Mouse (Mus musculus) adrenal gland, postnatal 14 days (tissue): ENCODE results near the gene Kars. TPM values are rescaled to one million over a fixed set of nuclear protein-coding genes. Genes with fewer than 3 reads are reported as not detected.
A peak's percentile ranks its signal among the peaks of the same experiment; 100 is the strongest.

Experiments used
- DNase-seq: peaks from one replicate; pipeline ENCODE4 v3.0.0; 2021; ENCODE audit warnings: mixed read lengths
- long read RNA-seq, 2 experiments: library from polyadenylated mRNA; stranded (forward); transcript quantifications; one replicate each; pipeline ENCODE4 v2.0.0; 2021
- total RNA-seq: library from RNA; stranded (reverse); gene quantifications from 2 replicates; pipeline ENCODE4 v1.2.3, GENCODE M21; 2021

Kars gene
- 108 and 120 TPM in 2 replicates for total RNA-seq
- long read RNA-seq, experiment 1, transcript Kars-203 (16 exons, 2,189 nt): minor isoform, 19 of 141 reads
- long read RNA-seq, experiment 1, transcript Kars-202 (15 exons, 2,131 nt): minor isoform, 19 of 141 reads
- long read RNA-seq, experiment 1, transcript Kars-201 (14 exons, 2,008 nt): major isoform, 79 of 141 reads
- long read RNA-seq, experiment 1, partial matches to known transcripts: 20 of 141 reads
- long read RNA-seq, experiment 1, other reads (novel, unspliced or antisense): 4 of 141 reads
- long read RNA-seq, experiment 2, transcript Kars-201 (14 exons, 2,008 nt): major isoform, 45 of 92 reads
- long read RNA-seq, experiment 2, transcript Kars-203 (16 exons, 2,189 nt): minor isoform, 7 of 92 reads
- long read RNA-seq, experiment 2, transcript Kars-202 (15 exons, 2,131 nt): minor isoform, 16 of 92 reads
- long read RNA-seq, experiment 2, partial matches to known transcripts: 20 of 92 reads
- long read RNA-seq, experiment 2, other reads (novel, unspliced or antisense): 4 of 92 reads

DNA sequence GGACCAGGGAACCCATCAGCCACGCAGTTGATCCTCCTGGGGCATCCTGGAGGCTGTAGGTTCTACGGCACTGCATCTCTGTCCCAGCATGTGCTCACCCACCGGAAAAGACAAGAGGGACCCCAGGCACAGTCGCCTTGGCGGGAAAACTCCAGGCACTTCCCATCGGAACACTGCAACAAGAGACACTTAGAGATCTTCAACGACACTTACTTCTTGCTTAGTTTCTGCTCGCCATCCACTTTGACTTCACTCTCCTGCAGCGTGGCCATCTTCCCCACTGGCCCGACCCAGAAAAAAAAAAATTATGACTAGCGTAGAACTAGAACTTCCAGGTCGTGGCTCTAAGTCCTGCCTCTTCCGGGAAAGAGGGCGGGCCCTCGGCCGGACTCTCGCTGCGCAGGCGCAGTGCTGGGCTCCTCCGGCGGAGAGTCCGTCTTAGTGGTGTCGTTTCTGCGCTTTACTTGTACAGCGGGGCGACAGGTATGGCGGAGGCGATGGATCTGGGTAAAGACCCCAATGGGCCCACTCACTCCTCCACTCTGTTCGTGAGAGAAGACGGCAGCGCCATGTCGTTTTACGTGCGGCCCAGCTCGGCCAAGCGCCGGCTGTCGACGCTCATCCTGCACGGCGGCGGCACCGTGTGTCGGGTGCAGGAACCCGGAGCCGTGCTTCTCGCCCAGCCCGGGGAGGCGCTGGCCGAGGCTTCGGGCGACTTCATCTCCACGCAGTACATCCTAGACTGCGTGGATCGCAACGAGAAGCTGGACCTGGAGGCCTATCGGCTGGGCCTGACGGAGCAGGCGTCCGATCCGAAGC is at the start of gene Kars, which contains the start of gene Terf2ip:
Kars (minus strand) TSS at position 327 of the 819 bp plus-strand sequence.
Terf2ip (plus strand) TSS at position 402 of the 819 bp plus-strand sequence.
- DNase-seq: peak; percentile 96

DNA sequence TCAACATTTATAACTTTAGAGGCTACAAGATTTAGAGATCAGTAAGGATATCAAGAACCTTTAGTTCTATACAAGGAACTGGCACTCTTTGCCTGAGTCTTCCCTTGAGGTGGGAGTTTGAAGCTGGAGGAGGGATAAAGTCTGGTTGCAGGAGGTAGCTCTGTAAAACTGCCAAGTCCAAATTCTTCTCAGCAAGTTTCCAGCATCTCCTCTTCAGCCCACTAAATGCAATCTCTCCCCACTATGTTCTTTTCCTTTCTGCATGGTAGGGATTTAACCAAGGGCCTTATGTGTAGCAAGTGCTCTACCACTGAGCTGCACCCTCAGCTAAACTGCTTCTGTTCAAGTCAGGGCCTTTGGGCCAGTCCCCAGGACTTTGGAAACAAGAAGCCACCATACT is 43.3 kb upstream of the Kars start:
- DNase-seq: no peak

DNA sequence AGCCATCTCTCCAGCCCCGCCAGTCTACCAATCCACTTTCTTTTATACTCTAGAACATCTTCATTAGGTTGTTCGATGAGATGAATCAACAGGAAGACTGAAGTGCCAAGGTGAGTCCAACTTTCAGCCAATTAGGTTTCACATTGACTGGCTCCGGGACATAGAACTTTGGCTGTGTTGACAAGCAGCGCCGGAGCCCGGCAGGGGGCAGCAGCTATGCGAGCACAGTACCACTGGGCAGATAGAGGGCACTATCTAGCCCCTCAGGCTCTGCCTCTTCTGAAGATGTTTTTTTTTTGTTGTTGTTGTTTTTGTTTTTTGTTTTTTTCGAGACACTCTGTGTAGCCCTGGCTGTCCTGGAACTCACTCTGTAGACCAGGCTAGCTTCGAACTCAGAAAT is 40.4 kb upstream of the Kars start:
- DNase-seq: no peak

- DNase-seq: no peak
Observed at GRCm38 (mm10) chr8:112049984-112050383, 38.9 kb upstream of the Kars start.

DNA sequence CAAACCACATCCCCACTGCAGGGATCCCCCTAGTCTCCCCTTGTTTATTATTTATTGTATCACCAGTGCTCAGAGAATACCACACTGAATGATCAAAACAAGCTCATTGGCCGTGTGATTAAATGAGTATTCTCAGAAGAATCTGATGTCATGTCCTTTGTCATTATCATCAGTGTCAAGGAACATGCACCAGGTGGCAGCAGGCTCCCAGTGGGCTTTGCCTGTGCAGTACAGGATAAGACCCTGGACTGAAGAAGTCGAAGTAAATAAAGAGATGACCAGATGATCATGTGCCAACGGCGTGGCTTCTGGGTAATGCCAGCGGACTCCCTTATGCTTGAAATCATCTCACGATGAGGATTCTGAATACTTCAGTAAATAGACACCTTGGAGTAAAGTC is 37.2 kb upstream of the Kars start:
- no peak for DNase-seq

- DNase-seq: peak; percentile 82
Observed at GRCm38 (mm10) chr8:112045896-112046295, 34.8 kb upstream of the Kars start.

- no peak for DNase-seq
Observed at GRCm38 (mm10) chr8:112045182-112045581, 34.1 kb upstream of the Kars start.

- DNase-seq: no peak
Observed at GRCm38 (mm10) chr8:112037521-112037920, 26.4 kb upstream of the Kars start.

- DNase-seq: peak; percentile 62
Observed at GRCm38 (mm10) chr8:112034603-112035002, 23.5 kb upstream of the Kars start.

- no peak for DNase-seq
Observed at GRCm38 (mm10) chr8:112033071-112033470, 21.9 kb upstream of the Kars start.

- DNase-seq: no peak
Observed at GRCm38 (mm10) chr8:112030663-112031062, 19.5 kb upstream of the Kars start.

DNA sequence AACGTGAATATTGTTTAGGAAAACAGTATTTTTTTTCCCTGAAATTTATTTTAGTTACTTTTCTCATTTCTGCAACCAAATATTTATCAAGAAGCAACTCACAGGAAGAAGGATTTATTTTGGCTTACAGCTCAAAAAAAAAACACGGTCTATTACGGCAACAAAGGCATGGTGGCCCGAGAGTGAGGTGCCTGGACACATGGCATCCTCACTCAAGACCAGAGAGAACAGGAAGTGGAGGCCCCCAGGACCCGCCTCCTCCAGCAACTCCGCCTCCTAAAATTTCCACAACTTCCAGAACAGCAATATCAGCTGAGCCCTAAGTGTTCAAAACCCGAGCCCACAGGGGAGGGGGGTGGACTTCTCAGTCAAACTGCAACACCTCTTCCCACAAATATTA is 18.3 kb upstream of the Kars start:
- no peak for DNase-seq

GRCm38 (mm10) chr8:112014936-112015335 is 3.8 kb upstream of the Kars start, which contains the start of gene Gm6793:
Gm6793 (minus strand) TSS chr8:112015036.
- DNase-seq: no peak

DNA sequence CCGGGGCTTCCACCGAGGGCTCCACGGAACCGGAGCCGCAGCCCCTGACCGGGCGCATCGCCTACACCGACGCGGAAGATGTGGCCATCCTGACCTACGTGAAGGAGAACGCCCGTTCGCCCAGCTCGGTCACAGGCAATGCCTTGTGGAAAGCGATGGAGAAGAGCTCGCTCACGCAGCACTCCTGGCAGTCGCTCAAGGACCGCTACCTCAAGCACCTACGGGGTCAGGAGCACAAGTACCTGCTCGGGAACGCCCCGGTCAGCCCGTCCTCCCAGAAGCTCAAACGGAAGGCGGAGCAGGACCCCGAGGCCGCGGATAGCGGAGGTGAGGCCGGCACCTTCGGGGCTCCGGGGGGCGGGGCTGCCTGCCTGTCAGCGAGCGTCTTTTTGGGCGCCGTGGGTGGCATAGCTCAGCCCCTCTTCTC is 706 bp upstream of the Kars start:
- peak; percentile 65 for DNase-seq

GRCm38 (mm10) chr8:112009558-112009957 is 1.6 kb downstream of the Kars start:
- no peak for DNase-seq

- DNase-seq: no peak
Observed at GRCm38 (mm10) chr8:112007669-112008068, 3.5 kb downstream of the Kars start.

DNA sequence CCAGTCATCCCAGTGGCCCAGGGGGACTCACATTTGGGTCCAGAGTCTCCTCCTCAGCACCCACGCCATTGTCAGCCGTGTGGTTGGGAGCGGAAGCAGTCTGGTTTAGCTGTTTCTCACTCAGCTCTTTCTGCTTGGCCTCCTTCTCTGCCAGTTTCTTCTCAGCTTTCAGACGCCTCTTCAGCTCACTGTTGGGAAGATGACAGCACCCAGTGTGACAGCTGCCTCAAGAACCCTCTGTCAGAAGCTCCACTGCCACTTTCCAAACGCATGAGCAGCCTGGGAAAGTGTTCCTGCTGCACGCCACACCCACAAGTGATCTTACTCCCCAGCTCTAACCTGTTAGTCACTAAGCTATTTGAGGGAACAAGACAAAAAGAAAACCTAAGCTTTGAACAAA is 5.5 kb downstream of the Kars start:
- no peak for DNase-seq

DNA sequence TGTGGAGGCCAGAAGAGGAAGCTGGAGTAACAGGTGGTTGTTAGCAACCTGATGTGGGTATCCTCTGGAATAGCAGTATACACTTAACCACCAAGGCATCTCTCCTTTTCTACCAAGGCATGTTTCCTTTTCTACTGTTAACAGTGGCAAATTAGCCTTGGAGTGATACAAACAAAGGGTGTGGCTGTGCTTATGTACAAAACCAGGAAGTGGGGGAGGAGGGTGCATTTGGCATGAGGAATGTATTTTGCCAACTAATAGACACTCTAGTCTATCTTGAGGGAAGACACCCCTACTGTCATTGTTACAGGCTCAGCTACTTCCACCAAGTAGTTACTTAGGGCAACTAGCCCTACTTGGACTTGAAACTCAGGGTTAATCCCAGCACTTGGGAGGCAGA is 6.4 kb downstream of the Kars start:
- no peak for DNase-seq

GRCm38 (mm10) chr8:111992703-111993039 is 18.5 kb downstream of the Kars start:
- DNase-seq: no peak

GRCm38 (mm10) chr8:111992013-111992702 is 19.0 kb downstream of the Kars start, which contains the start of gene Adat1:
Adat1 (minus strand) TSS chr8:111992302.
- peak; percentile 93 for DNase-seq

DNA sequence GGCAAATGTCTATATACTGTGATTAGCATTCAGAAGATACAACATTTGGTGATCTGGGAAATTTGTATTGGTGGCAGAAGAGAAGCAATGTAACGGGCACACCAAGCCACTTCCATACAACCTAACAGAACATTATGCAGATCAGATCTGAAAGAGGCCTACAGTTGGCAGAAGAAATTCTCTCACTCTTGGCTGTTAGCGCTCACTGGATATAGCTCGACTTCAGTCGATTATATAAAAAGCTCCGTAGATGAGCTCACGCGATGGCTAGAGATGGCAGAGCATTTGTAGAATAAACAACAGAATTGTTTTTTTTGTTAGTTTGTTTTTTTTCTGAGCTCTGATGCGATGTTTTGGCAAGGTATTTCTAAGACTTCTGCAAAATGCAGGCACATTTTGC is 19.8 kb downstream of the Kars start:
- no peak for DNase-seq

GRCm38 (mm10) chr8:111989911-111990310 is 21.2 kb downstream of the Kars start:
- DNase-seq: peak; percentile 89
